Mouse (Mus musculus) spleen, postnatal 10 days (tissue): ENCODE measurements around the gene Ccdc157.
A peak's percentile ranks its signal among the peaks of the same experiment; 100 is the strongest.

Experiments used
- DNase-seq, 2 experiments: peaks; one replicate each; pipeline ENCODE4 v3.0.0; 2021 to 2022; ENCODE audit warnings: low spot score in 2 of 2

The Ccdc157 gene

DNA sequence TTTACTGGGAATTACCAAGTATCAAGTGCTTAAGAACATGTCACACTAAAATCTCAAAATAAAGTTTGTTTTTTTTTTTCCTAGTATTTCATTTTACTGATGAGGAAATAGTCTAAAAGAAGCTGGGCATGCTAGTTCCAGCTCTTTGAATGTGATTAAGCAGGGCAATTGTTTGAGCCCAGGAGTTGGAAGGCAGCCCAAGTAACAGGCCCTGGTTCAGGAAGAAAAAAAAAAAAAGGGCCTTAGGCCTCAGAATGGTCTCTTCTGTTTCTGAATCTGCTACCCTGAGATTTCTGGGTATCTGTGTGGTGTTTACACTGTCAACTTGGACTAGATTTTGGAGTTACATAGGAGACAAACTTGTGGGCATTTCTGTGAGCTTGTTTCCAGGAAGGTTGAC lies 23.4 kb upstream of the Ccdc157 start:
- no peak for DNase-seq

DNA sequence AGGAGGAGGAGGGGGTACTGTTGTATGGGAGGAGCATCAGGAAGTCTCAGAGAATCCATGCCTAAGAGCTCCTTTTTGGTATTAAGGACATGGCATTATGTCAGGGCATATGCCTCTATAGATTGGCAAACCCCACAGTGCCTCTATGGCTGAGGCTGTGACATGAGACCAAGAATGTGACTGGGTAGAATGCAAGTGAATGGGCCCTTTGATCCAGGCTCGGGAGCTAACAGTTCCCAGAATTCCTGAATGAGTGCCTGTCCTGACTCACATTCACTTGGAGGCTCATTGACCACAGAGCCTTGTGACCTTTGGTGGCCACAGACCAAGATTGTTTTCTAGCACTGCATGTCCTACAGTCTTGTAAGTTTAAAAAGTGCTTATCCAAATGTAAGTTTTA lies 22.0 kb upstream of the Ccdc157 start:
- DNase-seq = no peak

DNA sequence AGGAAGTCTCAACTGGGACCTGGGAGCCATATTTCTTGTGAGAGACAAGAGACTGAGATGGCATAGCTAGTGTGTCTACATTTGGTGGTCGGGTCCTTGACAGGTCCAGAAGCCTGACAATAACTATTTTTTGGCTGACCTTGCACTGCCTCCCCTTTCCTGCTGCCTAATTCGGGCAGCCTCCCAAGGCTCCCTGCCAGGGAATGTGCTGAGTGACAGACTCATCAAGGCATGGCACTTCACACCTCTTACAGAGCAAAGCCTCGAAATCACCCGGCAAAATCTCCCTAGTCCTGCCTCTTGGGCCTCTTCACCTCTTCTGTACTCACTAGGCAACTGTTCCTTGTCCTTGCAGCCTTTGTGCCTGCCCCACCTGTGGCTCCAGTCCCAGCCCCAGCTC lies 17.6 kb upstream of the Ccdc157 start:
- no peak for DNase-seq

DNA sequence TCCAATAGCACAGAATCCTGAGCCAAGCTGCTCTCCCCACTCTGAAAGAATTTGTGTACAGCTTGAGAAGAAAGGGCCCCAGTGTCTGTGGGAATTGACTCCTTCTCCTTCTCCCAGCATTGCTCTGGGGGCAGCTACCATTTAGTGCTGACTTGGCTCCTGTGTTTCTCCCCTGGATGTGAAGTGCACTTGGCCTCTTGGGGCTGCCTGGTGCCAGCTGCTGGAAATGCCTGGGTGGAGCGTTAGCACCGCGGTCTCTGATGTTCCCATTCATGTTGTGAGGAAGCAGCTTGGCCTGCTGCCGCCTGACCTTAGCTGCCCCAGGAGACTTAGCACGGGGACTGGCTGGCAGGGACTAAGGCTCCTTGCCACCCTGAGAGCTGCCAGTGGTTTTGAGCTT lies 14.5 kb upstream of the Ccdc157 start:
- no peak for DNase-seq

DNA sequence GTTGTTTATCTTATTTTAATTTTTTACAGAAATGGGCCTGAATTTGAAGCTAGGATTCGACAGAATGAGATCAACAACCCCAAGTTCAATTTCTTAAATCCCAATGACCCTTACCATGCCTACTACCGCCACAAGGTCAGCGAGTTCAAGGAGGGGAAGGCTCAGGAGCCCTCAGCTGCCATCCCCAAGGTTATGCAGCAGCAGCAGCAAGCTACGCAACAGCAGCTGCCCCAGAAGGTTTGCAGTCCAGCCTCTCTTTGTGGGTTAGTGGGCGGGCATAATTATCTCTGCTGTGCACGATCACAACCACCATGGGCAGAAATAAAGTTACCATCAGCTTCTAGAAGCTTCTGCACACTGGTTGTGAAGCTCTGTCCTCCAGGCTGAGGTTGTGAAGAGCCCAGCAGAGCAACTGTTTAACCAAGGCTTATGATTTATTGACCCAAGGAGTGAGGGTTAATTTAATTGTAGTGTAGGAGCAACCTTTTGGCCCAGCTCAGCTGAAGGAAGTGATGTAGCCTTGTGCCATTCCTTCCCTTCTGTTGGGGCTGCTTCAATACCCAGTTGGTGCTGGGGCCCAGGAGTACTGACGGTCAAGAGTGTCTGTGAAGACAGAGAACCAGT lies 6.5 kb upstream of the Ccdc157 start:
- no peak for DNase-seq

- DNase-seq = no peak
Measured at GRCm38 (mm10) chr11:4164701-4165100, 4.6 kb upstream of the Ccdc157 start.

GRCm38 (mm10) chr11:4160758-4161480 lies 826 bp upstream of the Ccdc157 start:
- DNase-seq = no peak

- no peak for DNase-seq
Measured at GRCm38 (mm10) chr11:4158676-4159075, 1.4 kb downstream of the Ccdc157 start.

GRCm38 (mm10) chr11:4155641-4156040 lies 4.5 kb downstream of the Ccdc157 start:
- no peak for DNase-seq

GRCm38 (mm10) chr11:4153694-4154093 lies 6.4 kb downstream of the Ccdc157 start:
- no peak for DNase-seq

GRCm38 (mm10) chr11:4149886-4150285 lies 10.2 kb downstream of the Ccdc157 start:
- no peak for DNase-seq

DNA sequence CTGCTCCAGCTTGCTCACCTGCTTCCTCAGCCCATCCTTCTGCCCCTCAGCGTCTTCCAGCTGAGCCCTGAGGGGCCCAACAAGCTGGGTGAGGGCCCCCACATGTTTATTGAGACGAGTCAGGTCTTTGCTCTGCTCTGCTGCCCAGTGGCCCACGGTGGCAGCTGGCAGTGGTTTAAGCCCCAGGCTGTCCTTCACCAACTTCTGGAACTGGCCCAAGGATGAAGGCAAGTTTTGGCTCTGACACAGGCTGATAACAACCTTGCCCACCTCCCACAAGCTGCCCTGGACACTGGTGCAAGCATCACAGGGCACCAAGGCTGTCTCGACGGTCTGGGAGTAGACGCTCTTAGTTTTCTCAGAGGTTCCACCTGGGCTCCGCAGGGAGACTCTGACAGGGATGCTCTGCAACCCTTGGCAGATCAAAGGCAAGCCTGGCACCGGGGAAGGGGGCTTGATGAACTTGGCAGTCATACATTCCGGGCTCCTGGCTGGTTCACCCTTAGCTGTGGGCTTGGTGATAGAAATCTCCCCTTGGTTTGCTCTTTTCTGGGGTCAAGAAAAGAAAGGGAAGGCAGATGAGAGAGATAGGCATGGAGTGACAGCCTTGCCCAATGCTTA lies 11.4 kb downstream of the Ccdc157 start:
- DNase-seq = no peak

- DNase-seq = no peak
Measured at GRCm38 (mm10) chr11:4148120-4148519, 12.0 kb downstream of the Ccdc157 start.

GRCm38 (mm10) chr11:4147098-4147497 lies 13.0 kb downstream of the Ccdc157 start:
- DNase-seq = no peak

GRCm38 (mm10) chr11:4146381-4146780 lies 13.7 kb downstream of the Ccdc157 start:
- DNase-seq = no peak

DNA sequence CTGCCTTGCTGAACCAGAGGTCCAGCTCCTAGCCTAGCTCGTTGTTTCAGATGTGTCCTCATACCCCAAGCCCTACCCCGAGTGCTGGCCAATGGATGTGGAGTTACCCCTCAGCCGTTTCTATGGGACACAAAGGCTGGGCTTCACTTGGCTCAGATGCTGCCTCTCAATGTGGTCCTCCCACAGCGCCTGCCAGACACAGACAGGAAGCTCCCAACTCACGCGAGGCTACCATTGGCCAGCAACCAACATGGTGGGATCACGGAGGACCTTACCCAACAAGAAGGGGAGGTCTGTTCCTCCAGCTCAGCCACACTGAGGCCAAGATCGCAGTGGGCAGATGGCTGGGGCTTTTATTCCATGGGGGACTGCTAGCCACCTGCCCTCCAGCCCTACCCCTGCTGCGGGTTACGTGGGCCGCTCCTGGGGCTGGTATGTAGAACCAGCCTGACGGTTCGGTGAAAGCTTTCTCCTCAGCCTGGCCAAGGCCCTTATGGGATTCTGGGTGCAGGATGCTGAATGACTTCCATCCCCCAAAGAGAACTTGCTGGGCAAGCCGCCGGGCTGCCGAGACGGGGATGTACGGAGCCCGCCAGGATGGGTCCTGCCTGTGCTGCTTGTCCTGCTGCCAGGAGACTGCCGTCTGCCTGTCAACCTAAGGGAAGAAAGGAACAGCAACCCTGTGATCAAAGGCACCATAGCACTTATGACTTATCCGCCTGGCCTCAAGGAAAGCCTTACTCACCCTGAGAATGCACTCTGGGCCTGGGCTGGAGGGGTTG lies 16.6 kb downstream of the Ccdc157 start:
- DNase-seq = no peak

- no peak for DNase-seq
Measured at GRCm38 (mm10) chr11:4142352-4142751, 17.7 kb downstream of the Ccdc157 start.

- no peak for DNase-seq
Measured at GRCm38 (mm10) chr11:4141505-4141904, 18.6 kb downstream of the Ccdc157 start.

GRCm38 (mm10) chr11:4138964-4139363 lies 21.1 kb downstream of the Ccdc157 start:
- no peak for DNase-seq

GRCm38 (mm10) chr11:4134986-4135935 lies 24.8 kb downstream of the Ccdc157 start, which contains the start of gene Rnf215:
Gene Rnf215, plus strand, starts transcription at chr11:4135202.
- DNase-seq = peak; percentile 95 to 96

DNA sequence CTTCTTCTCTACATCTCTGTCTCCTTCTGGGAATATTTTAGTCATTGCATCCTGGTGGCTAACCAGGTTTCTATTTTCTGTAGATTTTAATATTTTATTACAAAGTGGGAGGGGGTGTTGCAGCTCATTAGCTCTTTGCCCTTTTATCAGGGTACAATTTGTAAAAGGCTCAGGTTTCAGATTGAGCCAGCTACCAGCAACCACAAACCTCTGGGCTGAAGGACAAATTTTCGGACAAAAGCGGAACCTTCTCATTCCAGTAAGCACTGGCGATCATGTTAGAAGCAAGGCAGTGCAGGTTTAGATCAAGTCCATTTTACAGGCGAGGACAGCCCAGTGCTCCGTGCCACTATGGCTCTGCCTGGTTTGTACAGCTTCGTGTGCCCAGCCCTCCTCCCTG lies 25.7 kb downstream of the Ccdc157 start:
- no peak for DNase-seq
